Mouse (Mus musculus) adrenal gland (tissue): ENCODE measurements at regions not wholly inside any gene's neighbourhood (a gene's known extent, or its start where the extent isn't known, plus 50 kb on each side); places are given as distances from the start of the nearest gene placed in this dataset.

ENCODE experiments used
- intact Hi-C: fragments of 180-260 bp; cut with DNase I; formaldehyde crosslinking; loops from one replicate; pipeline ENCODE4 v1.15.1; 2025

GRCm38 (mm10) chr13:57365096-57365495, 469.3 kb upstream of the Trpc7 start:
- intact Hi-C loops: no loop called here

- intact Hi-C loops: no loop called here
These were observed 468.6 kb upstream of the Trpc7 start for GRCm38 (mm10) chr13:57364396-57364795.

- intact Hi-C loops: no loop called here
These were observed 466.8 kb upstream of the Trpc7 start for GRCm38 (mm10) chr13:57362563-57362962.

GRCm38 (mm10) chr13:57361286-57361685, 465.5 kb upstream of the Trpc7 start:
- intact Hi-C loops: no loop called here

- intact Hi-C loops: no loop called here
These were observed 458.8 kb upstream of the Trpc7 start for GRCm38 (mm10) chr13:57354606-57355005.

- intact Hi-C loops: no loop called here
These were observed 458.2 kb upstream of the Trpc7 start for GRCm38 (mm10) chr13:57353976-57354375.

GRCm38 (mm10) chr13:57350828-57351227, 455.0 kb upstream of the Trpc7 start:
- intact Hi-C loops: no loop called here

- intact Hi-C loops: no loop called here
These were observed 442.9 kb upstream of the Trpc7 start for GRCm38 (mm10) chr13:57338676-57339075.

GRCm38 (mm10) chr13:57336596-57336995, 440.8 kb upstream of the Trpc7 start:
- intact Hi-C loops: no loop called here

GRCm38 (mm10) chr13:57332976-57333375, 437.2 kb upstream of the Trpc7 start:
- intact Hi-C loops: no loop called here

- intact Hi-C loops: no loop called here
These were observed 436.1 kb upstream of the Trpc7 start for GRCm38 (mm10) chr13:57331868-57332267.

GRCm38 (mm10) chr13:57325306-57325925, 429.6 kb upstream of the Trpc7 start:
- intact Hi-C loops: no loop called here

GRCm38 (mm10) chr13:57316211-57317005, 420.6 kb upstream of the Trpc7 start:
- intact Hi-C loops: no loop called here

- intact Hi-C loops: no loop called here
These were observed 418.7 kb upstream of the Trpc7 start for GRCm38 (mm10) chr13:57314512-57314911.

- intact Hi-C loops: no loop called here
These were observed 417.9 kb upstream of the Trpc7 start for GRCm38 (mm10) chr13:57313731-57314130.

GRCm38 (mm10) chr13:57311235-57311634, 415.4 kb upstream of the Trpc7 start:
- intact Hi-C loops: no loop called here

- intact Hi-C loops: no loop called here
These were observed 413.8 kb upstream of the Trpc7 start for GRCm38 (mm10) chr13:57309618-57310017.

- intact Hi-C loops: no loop called here
These were observed 412.4 kb upstream of the Trpc7 start for GRCm38 (mm10) chr13:57307971-57308903.

- intact Hi-C loops: no loop called here
These were observed 409.8 kb upstream of the Trpc7 start for GRCm38 (mm10) chr13:57305586-57305985.

GRCm38 (mm10) chr13:57303805-57304204, 408.0 kb upstream of the Trpc7 start:
- intact Hi-C loops: no loop called here

- intact Hi-C loops: no loop called here
These were observed 396.1 kb upstream of the Trpc7 start for GRCm38 (mm10) chr13:57291737-57292490.
